Mouse (Mus musculus) erythroblast, adult 5-6 weeks (primary cell): ENCODE results near the gene Fcho1. TPM values are rescaled to one million over a fixed set of nuclear protein-coding genes. Genes with fewer than 3 reads are reported as not detected.
"Not testable (repeated sequence)": the region's sequence is repeated elsewhere in the genome, so short reads cannot be mapped to it uniquely, and the experiment has no call there.

Source experiments
- ATAC-seq: replicated peaks from 2 replicates; pipeline ENCODE4 v1.8.0; 2016; ENCODE audit warnings: moderate number of reproducible peaks, mild to moderate bottlenecking, moderate TSS enrichment, inconsistent platforms; ENCODE audit not compliant: poor library complexity, low FRiP score, severe bottlenecking
- total RNA-seq, 2 experiments: library from RNA; stranded (forward) in 1 of 2; stranded (reverse) in 1 of 2; fragments of 150-400 nt in 1 of 2; fragments of 200-764, 138-1000 nt in 1 of 2; gene quantifications; 2 replicates each; pipeline versions ENCODE4 v1.2.3 to v1.2.4; 2015 to 2017; ENCODE audit warnings: low replicate concordance in 2 of 2

Gene Fcho1
- total RNA-seq, 2 experiments from 2014 or later, result 20.2 to 44.8 TPM

GRCm38 (mm10) chr8:71719928-71720457 is 5.5 kb downstream of the Fcho1 start:
- ATAC-seq, result no peak

- ATAC-seq, result peak; percentile 77
Observed at GRCm38 (mm10) chr8:71719218-71719617, 6.3 kb downstream of the Fcho1 start.

- peak; percentile 53 for ATAC-seq
Observed at GRCm38 (mm10) chr8:71718252-71718651, 7.3 kb downstream of the Fcho1 start.

GRCm38 (mm10) chr8:71717096-71717495 is 8.4 kb downstream of the Fcho1 start:
- ATAC-seq, result no peak

- ATAC-seq, result no peak
Observed at GRCm38 (mm10) chr8:71716561-71717053, 8.9 kb downstream of the Fcho1 start.

GRCm38 (mm10) chr8:71715531-71715930 is 10.0 kb downstream of the Fcho1 start:
- no peak for ATAC-seq

- ATAC-seq, result no peak
Observed at GRCm38 (mm10) chr8:71711574-71711973, 13.9 kb downstream of the Fcho1 start.

- peak; percentile 77 for ATAC-seq
Observed at GRCm38 (mm10) chr8:71709800-71710446, 15.6 kb downstream of the Fcho1 start.

- peak; percentile 17 for ATAC-seq
Observed at GRCm38 (mm10) chr8:71709134-71709799, 16.2 kb downstream of the Fcho1 start.

- ATAC-seq, result peak; percentile 67
Observed at GRCm38 (mm10) chr8:71707874-71708273, 17.6 kb downstream of the Fcho1 start.

- not testable (repeated sequence) for ATAC-seq
Observed at GRCm38 (mm10) chr8:71703400-71703799, 22.1 kb downstream of the Fcho1 start.

- peak; percentile 94 for ATAC-seq
Observed at GRCm38 (mm10) chr8:71702923-71703322, 22.6 kb downstream of the Fcho1 start.

- ATAC-seq, result peak; percentile 68
Observed at GRCm38 (mm10) chr8:71702087-71702432, 23.5 kb downstream of the Fcho1 start.

- ATAC-seq, result no peak; the same call in 1 of the 2 replicates
Observed at GRCm38 (mm10) chr8:71701414-71702086, 24.0 kb downstream of the Fcho1 start, which contains the start of gene B3gnt3. TSS of gene B3gnt3 (minus strand) at chr8:71701789.

GRCm38 (mm10) chr8:71700493-71701269 is 24.8 kb downstream of the Fcho1 start:
- no peak for ATAC-seq

GRCm38 (mm10) chr8:71695456-71695855 is 30.1 kb downstream of the Fcho1 start:
- not testable (repeated sequence) for ATAC-seq

- ATAC-seq, result no peak
Observed at GRCm38 (mm10) chr8:71693166-71694041, 32.1 kb downstream of the Fcho1 start.

- no peak for ATAC-seq
Observed at GRCm38 (mm10) chr8:71692509-71692908, 33.0 kb downstream of the Fcho1 start.

GRCm38 (mm10) chr8:71689028-71689427 is 36.5 kb downstream of the Fcho1 start, which contains the start of gene Insl3:
TSS of gene Insl3 (plus strand) at chr8:71689214.
- no peak for ATAC-seq
